Mouse (Mus musculus) Patski (cell line): ENCODE results near the gene Slc35f6. TPM values are rescaled to one million over a fixed set of nuclear protein-coding genes. Genes with fewer than 3 reads are reported as not detected.
A peak's percentile ranks its signal among the peaks of the same experiment; 100 is the strongest.

ENCODE experiments used
- ATAC-seq: fragments of 100-300 bp; one replicate; pipeline ENCODE4 v1.8.0; 2021
- CTCF ChIA-PET: fragments of 350-600 bp; sonication (Branson Sonifier 250); formaldehyde crosslinking; loops from one replicate; lab custom pipeline; 2022; ENCODE audit warnings: inconsistent platforms; lab: Charles Lee
- POLR2A ChIA-PET: fragments of 350-600 bp; sonication (Branson Sonifier 250); formaldehyde crosslinking; loops from one replicate; lab custom pipeline; 2022; ENCODE audit warnings: antibody characterized with exemption, inconsistent platforms; lab: Charles Lee
- DNase-seq: peaks from one replicate; pipeline ENCODE4 v3.0.0-alpha.2; 2011; ENCODE audit warnings: low read depth, low spot score
- H3K27me3 ChIP-seq: fragments of 371-371 bp; one replicate; pipeline ENCODE4 v1.5.1; 2021
- CTCF ChIP-seq: fragments of 100-300 bp; IDR thresholded peaks from one replicate; pipeline ENCODE4 v1.5.1; 2021
- in situ Hi-C: fragments of 300-500 bp; cut with MboI; formaldehyde crosslinking; loops from 3 replicates; pipeline ENCODE4 v1.11.1; 2018; ENCODE audit warnings: low pct_unique_long_range_greater_than_20kb, mixed read lengths
- polyA plus RNA-seq: library from polyadenylated mRNA; unstranded; gene quantifications from one replicate; pipeline ENCODE4 v1.2.3, GENCODE M21; 2021

The Slc35f6 gene
- polyA plus RNA-seq, result 49.7 TPM

GRCm38 (mm10) chr5:30647815-30648560 is at the start of gene Slc35f6:
TSS of gene Slc35f6 (plus strand) at chr5:30647933.
- TF ChIP-seq CTCF, result no peak
- ChIA-PET POLR2A (interaction anchor here (0.7 to 1.3 kb wide), 2 partner anchors 19 to 29 kb away, joined by 3 read pairs; partner anchors contain the start of gene Cenpa), CTCF (interaction anchor here (0.7 to 1.6 kb wide), 4 partner anchors 10 to 257 kb away, joined by 3 to 4 read pairs (median 3); no protein-coding TSS in a partner anchor)
- peaks cover 8% of the 10 kb centered on the region for H3K27me3 ChIP-seq
- no peak for DNase-seq
- peak; percentile 73 for ATAC-seq
- in situ Hi-C loops, result no loop called here

GRCm38 (mm10) chr5:30601397-30601796 is 46.3 kb upstream of the Slc35f6 start:
- no peak for TF ChIP-seq CTCF
- no peak for ATAC-seq
- in situ Hi-C loops, result no loop called here
- DNase-seq, result no peak
- CTCF ChIA-PET, result no interaction called here
- POLR2A ChIA-PET, result interaction anchor here (0.7 kb wide), 1 partner anchor 287 kb away, joined by 3 read pairs; the partner anchor contains the start of gene Agbl5
- peaks cover 62% of the 10 kb centered on the region for H3K27me3 ChIP-seq

GRCm38 (mm10) chr5:30603255-30603654 is 44.5 kb upstream of the Slc35f6 start:
- ChIA-PET CTCF (no interaction called here), POLR2A (no interaction called here)
- ATAC-seq (no peak), DNase-seq (no peak)
- no peak for TF ChIP-seq CTCF
- in situ Hi-C loops, result no loop called here
- peaks cover 57% of the 10 kb centered on the region for H3K27me3 ChIP-seq

- ATAC-seq (no peak), DNase-seq (no peak)
- in situ Hi-C loops, result no loop called here
- peaks cover 50% of the 10 kb centered on the region for H3K27me3 ChIP-seq
- ChIA-PET POLR2A (interaction anchor here (0.6 kb wide), 1 partner anchor 57 kb away, joined by 3 read pairs; no protein-coding TSS in a partner anchor), CTCF (no interaction called here)
- no peak for TF ChIP-seq CTCF
Observed at GRCm38 (mm10) chr5:30603926-30604325, 43.8 kb upstream of the Slc35f6 start.

- POLR2A ChIA-PET, result no interaction called here
- TF ChIP-seq CTCF, result no peak
- CTCF ChIA-PET, result no interaction called here
- peaks cover 47% of the 10 kb centered on the region for H3K27me3 ChIP-seq
- DNase-seq, result no peak
- no peak for ATAC-seq
- in situ Hi-C loops, result no loop called here
Observed at GRCm38 (mm10) chr5:30604769-30605188, 43.0 kb upstream of the Slc35f6 start.

- DNase-seq (no peak), ATAC-seq (no peak)
- ChIA-PET CTCF (no interaction called here), POLR2A (no interaction called here)
- in situ Hi-C loops, result no loop called here
- no peak for TF ChIP-seq CTCF
- peaks cover 48% of the 10 kb centered on the region for H3K27me3 ChIP-seq
Observed at GRCm38 (mm10) chr5:30605649-30606048, 42.1 kb upstream of the Slc35f6 start.

GRCm38 (mm10) chr5:30606424-30607073 is 41.2 kb upstream of the Slc35f6 start:
- in situ Hi-C loops, result no loop called here
- ChIA-PET POLR2A (interaction anchor here (0.6 kb wide), 1 partner anchor 10 kb away, joined by 3 read pairs; no protein-coding TSS in a partner anchor), CTCF (no interaction called here)
- no peak for TF ChIP-seq CTCF
- H3K27me3 ChIP-seq, result peaks cover 45% of the 10 kb centered on the region
- DNase-seq (no peak), ATAC-seq (no peak)

- H3K27me3 ChIP-seq, result peaks cover 42% of the 10 kb centered on the region
- DNase-seq (no peak), ATAC-seq (no peak)
- no peak for TF ChIP-seq CTCF
- ChIA-PET POLR2A (no interaction called here), CTCF (no interaction called here)
- in situ Hi-C loops, result no loop called here
Observed at GRCm38 (mm10) chr5:30609094-30609493, 38.6 kb upstream of the Slc35f6 start.

GRCm38 (mm10) chr5:30609918-30610645 is 37.7 kb upstream of the Slc35f6 start:
- DNase-seq, result no peak
- in situ Hi-C loops, result no loop called here
- no peak for ATAC-seq
- no peak for TF ChIP-seq CTCF
- H3K27me3 ChIP-seq, result peaks cover 44% of the 10 kb centered on the region
- POLR2A ChIA-PET, result no interaction called here
- CTCF ChIA-PET, result no interaction called here

- CTCF ChIA-PET, result no interaction called here
- DNase-seq, result no peak
- POLR2A ChIA-PET, result no interaction called here
- H3K27me3 ChIP-seq, result peaks cover 41% of the 10 kb centered on the region
- in situ Hi-C loops, result no loop called here
- ATAC-seq, result no peak
- no peak for TF ChIP-seq CTCF
Observed at GRCm38 (mm10) chr5:30611091-30611490, 36.6 kb upstream of the Slc35f6 start.
